Mouse (Mus musculus) urinary bladder, adult 18-20 months (tissue): ENCODE data around the gene Simc1.
"Not testable (repeated sequence)": the region's sequence is repeated elsewhere in the genome, so short reads cannot be mapped to it uniquely, and the experiment has no call there.

Experiments used
- DNase-seq, 2 experiments: peaks; one replicate each; pipeline ENCODE4 v3.0.0; 2022; ENCODE audit warnings: low spot score in 2 of 2, mixed read lengths in 2 of 2

Simc1 gene

GRCm38 (mm10) chr13:54503604-54504521 is at the start of gene Simc1:
Gene Simc1, plus strand, starts transcription at chr13:54503779.
- DNase-seq = peak; percentile 54 to 63

- DNase-seq = no peak
Observed at GRCm38 (mm10) chr13:54457062-54457461, 46.5 kb upstream of the Simc1 start.

GRCm38 (mm10) chr13:54459282-54459681 is 44.3 kb upstream of the Simc1 start:
- DNase-seq = no peak

GRCm38 (mm10) chr13:54468098-54469011 is 35.2 kb upstream of the Simc1 start, which contains the start of gene Thoc3:
Gene Thoc3, minus strand, starts transcription at chr13:54468849.
- DNase-seq = peak; percentile 76 to 84

DNA sequence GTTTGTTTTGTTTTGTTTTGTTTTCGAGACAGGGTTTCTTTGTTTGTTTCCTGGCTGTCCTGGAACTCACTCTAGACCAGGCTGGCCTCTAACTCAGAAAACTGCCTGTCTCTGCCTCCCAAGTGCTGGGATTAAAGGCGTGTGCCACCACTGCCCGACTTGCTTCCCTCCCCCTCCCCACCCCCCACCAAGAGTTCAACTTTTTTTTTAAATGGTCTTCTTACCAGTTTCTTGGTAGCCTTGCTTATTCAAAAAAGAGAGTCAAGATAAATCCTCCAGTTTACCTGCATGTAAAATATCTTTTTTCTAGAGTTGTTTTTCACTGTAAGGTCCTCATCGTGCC is 34.6 kb upstream of the Simc1 start:
- no peak for DNase-seq

DNA sequence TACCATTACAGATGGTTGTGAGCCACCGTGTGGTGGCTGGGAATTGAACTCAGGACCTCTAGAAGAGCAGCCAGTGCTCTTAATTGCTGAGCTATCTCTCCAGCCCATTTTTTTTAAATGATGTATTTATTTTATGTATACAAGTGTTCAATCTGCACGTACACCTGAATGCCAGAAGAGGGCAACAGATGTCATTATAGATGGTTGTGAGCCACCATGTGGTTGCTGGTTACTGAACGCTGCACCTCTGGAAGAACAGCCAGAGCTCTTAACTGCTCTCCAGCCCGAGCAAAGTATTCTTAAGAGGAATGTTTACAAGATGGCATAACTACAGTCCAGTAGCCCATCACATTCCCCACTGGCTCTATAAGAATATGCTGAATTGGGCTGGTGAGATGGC is 31.6 kb upstream of the Simc1 start:
- no peak for DNase-seq

DNA sequence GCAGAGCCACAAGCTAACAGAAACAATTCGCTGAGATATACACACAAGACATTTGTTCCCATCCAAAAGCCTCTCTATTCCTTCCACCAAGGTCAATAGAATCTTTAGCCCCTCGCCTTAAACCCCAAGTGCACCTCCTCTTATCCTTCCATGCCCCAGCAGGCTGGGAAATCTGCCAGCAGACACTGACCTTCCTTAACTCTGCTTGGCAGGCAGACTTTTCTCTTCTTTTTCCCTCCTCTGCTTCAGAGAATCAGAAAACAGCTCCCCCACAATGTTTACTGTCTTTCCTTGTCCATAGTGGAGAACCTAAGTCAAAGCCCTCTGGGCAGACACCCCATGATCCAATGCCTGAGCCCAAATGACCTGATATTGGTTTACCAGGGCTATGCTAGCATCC is 28.6 kb upstream of the Simc1 start:
- no peak for DNase-seq

GRCm38 (mm10) chr13:54475702-54476101 is 27.9 kb upstream of the Simc1 start:
- DNase-seq = no peak

DNA sequence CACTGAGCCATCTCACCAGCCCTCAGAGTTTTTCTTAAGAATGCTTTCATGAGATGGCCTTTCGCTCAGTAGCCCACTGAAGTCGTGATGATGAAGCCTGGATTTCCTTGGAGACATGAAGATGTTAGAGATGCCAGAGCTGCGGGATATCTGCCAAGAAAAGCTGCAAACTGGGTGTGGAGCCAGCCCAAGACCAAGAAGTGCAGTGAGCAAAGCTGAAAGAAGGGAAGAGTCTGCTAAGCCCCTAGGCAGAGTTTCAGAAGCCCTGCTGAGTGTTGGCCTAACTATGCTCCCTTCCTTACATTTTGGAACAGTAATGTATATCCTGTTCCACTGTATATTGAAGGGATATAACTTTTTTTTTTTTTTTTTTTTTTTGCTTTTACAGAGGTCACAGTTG is 24.3 kb upstream of the Simc1 start:
- DNase-seq = no peak

DNA sequence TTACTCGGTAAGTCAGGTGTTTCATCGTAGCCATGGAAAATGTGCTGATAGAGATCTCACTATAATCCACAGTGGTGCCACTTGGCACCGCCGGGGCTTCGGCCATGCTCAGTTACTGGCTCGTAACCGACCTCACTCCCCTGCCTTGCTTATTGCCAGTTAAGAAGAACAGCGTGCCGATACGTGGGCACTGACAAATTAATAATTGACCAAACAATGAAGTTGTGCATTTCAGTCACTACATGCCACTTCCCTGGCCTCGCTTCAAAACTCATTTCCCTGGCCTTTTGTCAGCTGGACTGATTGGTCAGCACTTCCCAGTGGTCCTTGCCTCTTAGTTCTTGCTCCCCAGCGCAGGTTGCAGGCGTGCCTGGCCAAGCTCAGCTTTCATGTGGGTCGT is 22.1 kb upstream of the Simc1 start:
- DNase-seq = no peak

- DNase-seq = no peak
Observed at GRCm38 (mm10) chr13:54490411-54490810, 13.2 kb upstream of the Simc1 start.

GRCm38 (mm10) chr13:54491381-54491780 is 12.2 kb upstream of the Simc1 start:
- DNase-seq = no peak

DNA sequence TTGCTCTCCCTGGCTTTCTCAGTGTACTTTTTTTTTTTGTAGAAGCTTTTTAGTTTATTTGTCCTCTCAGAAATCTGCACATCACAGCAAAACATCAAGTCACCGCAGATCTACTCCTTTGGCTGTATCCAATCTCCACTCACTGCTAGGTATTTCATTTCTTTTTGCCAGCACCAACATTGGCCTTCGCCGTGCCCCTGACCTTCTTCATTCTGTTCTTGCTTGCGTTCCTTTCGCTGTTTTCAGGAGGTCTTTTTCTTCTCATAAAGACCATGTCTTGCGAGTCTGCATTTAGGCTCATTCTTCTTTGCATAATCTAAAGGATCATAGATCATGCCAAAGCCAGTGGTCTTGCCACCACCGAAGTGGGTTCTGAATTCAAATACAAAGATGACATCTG is 4.0 kb upstream of the Simc1 start:
- DNase-seq = not testable (repeated sequence)

- DNase-seq = no peak
Observed at GRCm38 (mm10) chr13:54501352-54501751, 2.2 kb upstream of the Simc1 start.

DNA sequence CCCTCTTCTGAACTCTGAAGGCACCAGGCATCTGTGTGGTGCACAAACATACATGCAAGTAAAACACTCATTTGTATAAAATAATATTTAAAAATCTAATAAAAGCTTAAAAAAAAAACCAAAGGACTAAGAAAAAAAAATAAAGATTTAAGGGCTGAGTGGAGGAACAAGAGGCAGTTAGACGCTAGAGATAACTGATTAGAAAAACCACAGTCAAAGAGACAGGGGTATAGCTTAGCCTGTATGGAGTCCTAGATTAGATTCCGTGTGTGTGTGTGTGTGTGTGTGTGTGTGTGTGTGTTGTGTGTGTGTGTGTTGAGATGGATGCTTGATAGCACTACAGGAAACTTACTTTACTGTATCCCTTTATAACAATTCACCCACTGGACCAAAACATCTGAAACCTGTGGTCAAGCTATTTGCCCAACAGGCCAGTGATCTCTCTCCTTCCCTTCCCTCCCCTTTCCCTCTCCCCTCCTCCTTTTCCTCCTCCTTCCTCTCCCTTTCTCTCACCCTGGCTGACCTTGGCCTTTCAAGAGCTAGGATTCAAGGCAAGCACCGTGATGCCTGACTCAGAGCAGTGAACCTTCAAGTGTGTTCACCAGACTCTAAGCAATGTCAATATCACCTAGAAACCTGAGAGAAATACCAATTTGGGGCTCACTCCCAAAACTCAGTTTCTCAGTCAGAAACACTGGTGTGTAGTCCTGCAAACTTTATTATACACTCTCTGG is 1.5 kb upstream of the Simc1 start:
- no peak for DNase-seq

DNA sequence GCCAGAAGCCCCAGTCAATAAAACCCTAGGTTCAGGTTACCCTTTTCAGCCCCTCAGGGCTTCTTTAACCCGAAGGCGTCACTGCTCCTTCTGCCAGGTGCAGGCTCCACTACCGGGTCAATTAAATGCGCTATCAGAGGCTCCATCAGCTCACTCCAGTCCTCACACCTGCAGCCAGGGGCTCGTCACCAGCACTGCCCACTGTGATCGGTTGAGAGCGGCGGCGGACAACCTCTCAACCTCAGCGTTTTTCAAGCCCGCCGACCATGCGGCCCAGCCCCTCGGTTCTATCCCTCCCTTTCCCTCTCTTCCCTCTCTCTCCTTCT is 338 bp upstream of the Simc1 start:
- no peak for DNase-seq

DNA sequence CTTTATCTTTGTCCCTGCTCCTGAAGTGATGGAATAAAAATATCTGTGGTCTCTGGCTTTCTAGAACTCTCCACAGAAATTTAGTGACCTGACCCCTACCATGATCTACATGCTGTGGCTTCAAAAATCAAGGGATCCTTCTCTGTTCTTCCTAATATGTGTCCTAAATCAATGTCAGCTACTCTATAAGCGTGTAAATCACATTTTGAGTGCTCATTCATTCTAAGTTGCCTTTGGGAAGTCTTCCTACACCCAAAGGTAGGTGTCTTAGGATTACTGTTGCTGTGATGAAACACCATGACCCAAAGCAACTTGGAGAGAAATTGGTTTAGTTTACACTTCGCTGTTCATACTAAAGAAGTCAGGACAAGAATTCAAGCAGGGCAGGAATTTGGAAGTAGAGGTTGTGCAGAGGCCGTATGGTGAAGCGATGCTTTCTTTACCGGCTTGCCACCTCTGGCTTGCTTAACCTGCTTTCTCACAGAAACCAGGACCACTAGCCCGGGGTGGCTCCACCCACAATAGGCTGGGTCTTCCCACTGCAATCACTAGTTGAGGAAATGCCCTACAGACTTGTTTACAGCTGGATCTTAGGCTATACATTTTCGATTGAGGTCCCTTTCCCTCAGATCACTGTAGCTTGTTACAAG is 1.2 kb downstream of the Simc1 start:
- no peak for DNase-seq

GRCm38 (mm10) chr13:54505920-54506319 is 2.3 kb downstream of the Simc1 start:
- no peak for DNase-seq

- no peak for DNase-seq
Observed at GRCm38 (mm10) chr13:54520221-54520620, 16.6 kb downstream of the Simc1 start.

- no peak for DNase-seq
Observed at GRCm38 (mm10) chr13:54521181-54521580, 17.6 kb downstream of the Simc1 start.

DNA sequence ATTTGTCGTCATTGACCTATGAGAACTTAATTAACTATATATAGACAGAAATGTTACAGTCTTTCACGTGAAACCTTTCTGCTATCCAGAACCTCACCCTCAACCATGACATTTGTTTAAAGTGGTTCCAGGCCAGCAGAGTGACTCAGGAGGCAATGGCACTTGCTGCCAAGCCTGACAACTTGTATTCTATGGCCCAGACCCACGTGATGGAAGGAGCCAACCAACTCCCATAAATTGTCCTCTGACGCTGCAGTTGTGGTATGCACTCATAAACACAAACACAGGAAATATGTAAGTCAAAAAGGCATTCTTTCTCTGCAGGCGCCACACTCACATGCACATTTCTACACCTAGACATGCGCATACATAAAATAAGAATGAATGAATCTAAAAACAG is 23.6 kb downstream of the Simc1 start:
- DNase-seq = no peak

- DNase-seq = no peak
Observed at GRCm38 (mm10) chr13:54532134-54532533, 28.6 kb downstream of the Simc1 start.
